Mouse (Mus musculus): ENCODE measurements at regions not wholly inside any gene's neighbourhood (a gene's known extent, or its start where the extent isn't known, plus 50 kb on each side); places are given as distances from the start of the nearest gene placed in this dataset.

GRCm38 (mm10) chr16:29920940-29921339 lies 143.2 kb upstream of the Hes1 start:
- TF ChIP-seq CTCF (IDR thresholded peaks at IDR 0.05; ENCODE audit: borderline replicate concordance, insufficient read depth, low read depth, low read length): no peak
- TF ChIP-seq POLR2A (IDR thresholded peaks at IDR 0.05; ENCODE audit: borderline replicate concordance, insufficient read depth, low read length): no peak

All from cerebellum, adult 2 months (tissue).